Mouse (Mus musculus): Measurements from ENCODE around the gene Ptprg.

Ptprg gene

DNA sequence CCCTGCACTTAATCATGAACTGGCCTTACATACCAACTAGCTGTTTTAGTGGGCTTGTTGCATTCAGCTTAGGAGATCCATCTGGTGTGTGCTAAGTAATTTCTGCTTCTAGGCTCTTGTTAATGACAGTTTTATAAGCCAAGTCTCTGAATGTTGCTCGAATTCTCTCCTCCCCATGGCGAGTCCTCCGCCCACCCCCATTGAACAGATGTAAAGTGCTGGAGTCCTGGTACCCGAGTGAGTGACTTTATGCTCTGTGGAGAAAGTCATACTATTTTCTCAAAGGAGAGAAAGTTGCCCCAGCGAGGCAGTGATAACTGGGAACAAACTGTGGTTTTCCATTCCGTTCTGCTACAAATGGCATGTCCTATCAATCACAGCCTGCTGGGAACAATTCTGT, 525.9 kb downstream of the Ptprg start:
- DNase-seq (ENCODE audit: extremely low read depth, low read depth, low spot score), result no peak

DNA sequence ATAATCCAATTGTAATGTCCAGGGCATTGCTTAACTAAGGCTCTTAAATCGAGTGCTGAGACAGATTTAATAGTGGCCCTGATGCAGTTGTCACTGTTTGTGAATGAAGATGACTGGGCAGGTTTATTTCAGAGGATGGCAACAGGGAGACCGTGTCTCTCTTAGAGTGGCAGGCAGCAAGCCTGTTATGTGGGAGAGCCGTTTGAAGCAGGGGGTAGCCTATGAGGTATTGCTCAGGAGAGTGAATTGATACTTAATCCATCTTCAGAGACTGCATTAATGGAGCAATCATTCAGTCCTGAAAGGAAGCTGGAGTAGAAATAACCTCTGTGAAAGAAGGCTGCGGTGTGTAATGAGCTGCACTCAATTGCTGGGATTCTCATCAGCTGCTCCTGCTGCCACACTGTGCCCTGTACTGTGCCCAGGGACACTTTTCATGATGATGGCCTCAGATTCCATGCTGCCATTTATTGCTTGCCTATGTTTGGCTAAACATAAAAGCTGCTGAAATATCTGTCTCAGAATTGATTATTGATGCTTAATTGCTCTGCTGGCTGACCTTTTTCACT, 526.6 kb downstream of the Ptprg start:
- no peak for DNase-seq (ENCODE audit: extremely low read depth, low read depth, low spot score)

DNA sequence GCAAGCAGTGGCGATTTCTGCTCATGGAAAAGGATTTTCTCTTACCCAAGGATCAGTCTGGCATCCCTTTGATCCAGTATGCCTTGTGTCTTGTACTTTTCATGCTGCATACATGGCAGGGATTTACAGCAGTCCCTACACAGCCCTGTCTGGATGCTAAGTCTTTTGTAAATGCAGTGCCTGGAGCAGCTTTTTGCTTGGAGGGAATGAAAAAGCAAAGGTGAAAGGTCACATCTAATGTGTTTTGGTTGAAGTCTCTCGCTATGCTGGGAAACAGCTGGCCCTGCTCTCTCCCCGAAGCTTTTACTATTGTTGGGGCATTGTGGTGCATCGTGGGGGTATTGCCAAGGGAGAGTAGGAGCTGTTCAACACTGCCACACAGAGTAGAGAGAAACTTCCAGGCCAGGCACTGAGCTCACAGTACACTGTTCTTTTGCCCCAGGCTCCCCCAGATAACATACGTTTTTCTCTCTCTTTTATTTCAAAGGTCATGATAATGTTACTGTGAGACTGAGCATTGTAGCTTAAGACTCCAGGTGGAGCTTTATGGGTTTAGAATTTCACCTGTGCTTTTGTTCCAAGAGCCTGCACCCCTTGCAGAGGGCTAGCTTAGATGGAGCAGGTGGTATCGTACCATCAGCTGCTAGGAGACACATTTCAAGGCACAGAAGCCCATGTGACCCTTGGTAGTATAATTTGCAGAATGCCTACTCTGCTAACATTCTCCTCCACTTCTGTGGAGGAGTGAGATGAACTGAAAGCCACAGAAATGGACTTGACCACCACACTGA, 529.0 kb downstream of the Ptprg start:
- DNase-seq (ENCODE audit: extremely low read depth, low read depth, low spot score), result no peak

DNA sequence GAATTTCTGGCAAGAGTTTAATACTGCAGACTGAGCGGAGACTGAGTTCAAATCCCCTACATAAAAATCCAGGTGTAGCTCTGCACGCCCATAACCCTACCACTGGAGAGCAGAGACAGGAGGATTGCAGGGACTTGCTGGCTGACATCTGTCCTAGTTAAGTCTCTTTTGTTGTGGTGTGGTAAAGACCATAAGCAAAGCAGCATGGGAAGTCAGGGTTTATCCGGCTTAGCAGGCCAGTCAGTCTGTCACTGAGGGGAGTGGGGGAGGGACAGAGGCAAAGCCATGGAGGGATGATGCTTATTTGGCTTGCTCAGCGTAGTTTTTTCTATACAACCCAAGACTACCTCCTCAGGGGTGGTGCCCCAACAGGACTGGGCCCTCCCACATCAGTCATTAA, 530.7 kb downstream of the Ptprg start:
- DNase-seq (ENCODE audit: extremely low read depth, low read depth, low spot score), result no peak

DNA sequence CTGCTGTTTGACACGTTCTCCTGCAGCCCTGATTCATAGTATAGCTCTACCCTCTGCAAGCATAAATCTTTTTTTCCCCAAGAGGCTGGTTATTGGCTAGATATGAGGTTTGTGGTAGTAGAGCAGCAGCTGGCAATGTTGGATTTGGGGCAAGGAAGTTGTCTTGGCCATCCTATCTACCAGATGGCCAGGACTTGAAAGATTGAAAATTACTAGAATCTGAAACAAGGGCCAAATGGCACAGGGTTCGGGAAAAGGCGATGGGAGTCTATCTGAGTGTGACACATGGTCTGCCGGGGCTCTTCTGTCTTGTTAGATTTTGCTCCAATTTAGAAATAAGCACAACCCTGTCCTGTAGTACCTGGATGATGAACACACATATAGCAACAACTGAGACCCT, 531.7 kb downstream of the Ptprg start:
- DNase-seq (ENCODE audit: extremely low read depth, low read depth, low spot score), result no peak

DNA sequence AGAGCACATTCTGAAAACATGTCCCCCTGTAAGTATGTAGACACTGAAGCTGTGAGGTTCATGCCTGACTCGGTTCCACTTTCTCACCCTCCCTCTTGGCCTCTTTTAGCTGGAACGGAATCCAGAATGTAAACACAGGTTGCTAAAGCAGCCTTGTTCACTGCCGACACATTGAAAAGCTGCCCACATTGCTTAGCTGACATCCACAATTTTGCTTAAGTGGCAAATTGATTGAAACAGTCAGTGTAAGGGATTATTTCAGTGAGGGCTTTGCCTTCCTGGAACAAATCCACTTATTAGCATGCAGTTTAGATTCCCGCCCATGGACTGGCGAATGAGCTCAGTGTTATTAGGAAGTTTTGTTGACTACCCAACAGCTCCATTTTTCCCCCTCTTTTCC, 532.8 kb downstream of the Ptprg start:
- no peak for DNase-seq (ENCODE audit: extremely low read depth, low read depth, low spot score)

DNA sequence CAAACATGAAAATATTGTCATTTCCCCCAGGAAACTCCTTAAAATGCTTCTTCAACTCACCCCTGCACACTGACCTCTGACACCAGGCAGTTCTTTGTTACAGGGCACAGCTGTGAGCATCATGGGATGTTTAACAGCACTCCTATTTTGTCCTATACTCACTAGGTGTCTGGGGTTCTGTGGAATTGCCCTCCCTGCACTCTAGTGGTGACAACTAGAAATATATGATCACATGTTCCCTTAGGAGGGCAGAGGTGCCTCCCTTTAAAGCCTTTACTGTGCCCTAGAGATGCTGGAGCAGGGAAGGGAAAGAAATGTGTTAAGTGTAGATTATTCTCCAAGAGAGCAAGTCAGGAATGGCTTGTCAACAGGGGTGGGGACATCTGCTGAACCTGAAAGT, 536.6 kb downstream of the Ptprg start:
- DNase-seq (ENCODE audit: extremely low read depth, low read depth, low spot score), result no peak

DNA sequence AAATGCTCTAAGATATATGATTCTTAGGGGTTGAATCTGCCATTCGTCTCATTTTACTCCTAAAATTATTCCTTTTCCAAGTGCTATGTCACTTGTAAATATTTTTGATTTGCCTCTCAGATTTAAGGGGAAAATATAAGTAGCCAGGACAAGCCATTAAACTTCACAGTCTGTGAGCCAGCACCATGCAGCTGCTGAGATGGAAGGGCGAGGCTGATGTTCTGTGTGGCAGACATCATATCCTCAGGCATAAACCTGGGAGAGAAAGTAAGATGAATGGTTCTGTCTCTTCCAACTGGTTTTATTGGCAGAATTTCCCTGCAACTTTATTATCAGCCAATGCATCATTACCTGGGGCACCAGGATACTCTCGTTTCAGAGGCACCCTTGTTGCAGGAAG, 538.4 kb downstream of the Ptprg start:
- no peak for DNase-seq (ENCODE audit: extremely low read depth, low read depth, low spot score)

DNA sequence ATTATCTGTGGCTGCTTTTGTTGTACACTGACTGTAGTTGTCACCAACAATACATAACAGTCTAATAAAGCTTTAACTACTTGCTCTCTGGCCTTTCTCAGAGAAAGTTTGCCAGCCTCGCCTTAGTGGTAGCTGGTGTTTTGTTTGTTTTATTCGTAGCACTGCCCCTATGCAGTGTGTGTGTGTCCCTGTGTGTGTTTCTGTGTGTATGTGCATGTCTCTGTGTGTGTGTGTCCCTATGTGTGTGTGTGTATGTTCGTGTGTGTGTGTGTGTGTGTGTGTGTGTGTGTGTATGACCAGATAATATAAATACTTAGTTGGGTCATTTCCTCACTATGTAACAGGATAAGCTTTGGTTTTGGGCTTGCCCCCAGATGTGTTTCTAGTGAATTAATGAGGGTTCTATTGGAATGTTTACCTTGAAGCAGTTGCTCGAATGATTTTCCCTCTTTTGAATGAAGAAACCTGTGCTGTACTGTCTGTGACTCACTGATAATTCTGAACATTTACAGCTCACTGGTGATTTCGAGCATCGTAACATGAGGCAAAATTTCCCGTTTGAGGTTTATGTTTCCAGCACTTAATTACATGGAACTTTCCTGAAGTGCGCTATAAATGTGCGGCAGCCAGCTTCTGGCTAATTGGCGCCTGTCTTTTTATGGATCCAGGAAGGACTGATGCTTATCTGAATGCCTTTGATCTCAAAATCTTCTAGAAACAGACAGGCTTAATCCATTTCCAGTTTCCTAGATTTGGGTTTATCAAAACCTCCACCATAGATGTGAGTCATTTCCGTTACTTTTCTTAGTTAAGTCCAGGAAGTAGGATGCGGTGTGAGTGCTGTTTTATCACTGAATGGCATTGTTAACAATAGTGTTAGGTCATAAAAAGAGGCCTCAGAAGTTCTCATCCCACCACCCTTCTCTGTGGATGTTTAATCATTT, 546.3 kb downstream of the Ptprg start:
- no peak for DNase-seq (ENCODE audit: extremely low read depth, low read depth, low spot score)

DNA sequence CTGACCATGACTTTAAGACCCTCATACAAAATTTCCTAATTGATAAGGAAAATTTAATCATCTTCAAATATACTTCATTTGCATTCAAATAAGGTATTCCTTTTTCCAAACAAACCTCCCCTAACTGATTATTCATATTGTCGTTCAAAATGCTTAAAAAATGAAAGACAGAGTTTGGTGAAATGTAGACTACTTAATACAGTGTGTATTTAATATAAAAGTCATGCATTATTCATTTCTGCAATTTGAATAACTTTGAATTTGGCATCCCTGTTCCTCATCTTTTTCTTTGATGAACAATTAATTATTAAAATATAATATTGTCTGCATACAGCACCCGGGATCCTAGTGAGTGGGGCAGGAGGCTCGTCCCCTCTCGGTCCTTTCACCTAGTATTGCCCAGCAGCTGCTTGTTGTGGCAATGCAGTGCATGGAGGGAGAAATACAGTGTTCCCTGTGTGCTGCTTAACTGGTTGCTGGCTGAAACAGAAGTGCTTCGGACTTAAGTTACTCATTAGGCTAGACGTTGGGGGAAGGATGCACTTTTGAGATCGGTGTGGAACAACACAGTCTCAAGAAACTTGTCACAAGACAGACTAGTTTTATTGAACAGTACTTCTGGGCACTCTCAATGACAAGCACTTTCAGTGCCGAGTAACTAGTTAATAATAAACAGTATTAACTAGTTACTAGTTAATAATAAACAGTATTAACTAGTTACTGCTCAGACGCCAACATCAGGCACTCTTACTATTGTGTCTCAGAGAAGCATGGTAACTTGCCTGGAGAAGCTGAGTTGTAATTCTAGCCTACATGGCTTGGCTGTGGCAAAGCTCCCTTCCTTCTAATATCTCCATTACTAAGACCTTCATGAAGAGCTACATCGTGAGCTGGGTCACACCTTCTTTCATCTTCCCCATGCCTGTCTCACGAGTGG, 549.3 kb downstream of the Ptprg start:
- DNase-seq (ENCODE audit: extremely low read depth, low read depth, low spot score), result no peak

DNA sequence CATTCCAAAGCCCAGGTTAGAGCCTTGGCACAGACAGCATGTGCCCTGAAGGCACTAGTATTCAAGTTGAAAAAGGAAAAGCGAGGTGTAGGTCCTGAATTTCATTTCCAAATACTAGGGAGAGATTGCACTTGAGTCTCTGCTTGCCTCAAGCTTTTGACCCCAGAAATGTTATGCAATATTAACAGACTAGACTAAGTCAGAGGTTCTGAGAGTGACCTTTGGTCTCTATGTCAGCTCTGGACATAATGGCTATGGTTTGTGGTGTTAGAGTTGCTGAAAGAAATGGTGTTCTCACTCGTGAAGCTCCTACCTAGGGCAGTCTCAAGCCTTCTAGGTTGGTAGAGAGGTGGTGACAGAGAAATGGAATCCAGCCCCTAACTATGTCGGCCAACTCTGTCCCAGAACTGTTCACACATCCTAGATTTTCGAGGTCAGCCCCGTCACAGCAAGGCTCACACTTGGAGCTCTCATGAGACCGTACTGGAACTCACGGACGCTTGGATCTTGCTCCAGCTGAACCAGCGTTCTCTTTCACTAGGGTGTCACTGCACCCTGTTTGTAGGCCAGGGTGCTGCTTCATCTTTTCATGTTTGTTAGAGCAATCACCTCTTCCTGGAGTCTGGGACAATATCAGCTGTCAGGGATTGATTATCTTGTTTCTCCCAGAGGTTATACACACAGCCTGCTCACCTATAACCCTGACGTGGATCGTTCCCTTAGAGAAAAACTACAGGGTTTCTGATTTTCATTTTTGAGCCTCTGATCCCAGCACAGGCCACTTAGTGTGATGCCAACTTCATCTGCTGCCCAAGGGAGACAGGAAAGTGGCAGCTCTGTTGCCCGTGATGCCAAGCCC, 551.2 kb downstream of the Ptprg start:
- DNase-seq (ENCODE audit: extremely low read depth, low read depth, low spot score), result no peak

DNA sequence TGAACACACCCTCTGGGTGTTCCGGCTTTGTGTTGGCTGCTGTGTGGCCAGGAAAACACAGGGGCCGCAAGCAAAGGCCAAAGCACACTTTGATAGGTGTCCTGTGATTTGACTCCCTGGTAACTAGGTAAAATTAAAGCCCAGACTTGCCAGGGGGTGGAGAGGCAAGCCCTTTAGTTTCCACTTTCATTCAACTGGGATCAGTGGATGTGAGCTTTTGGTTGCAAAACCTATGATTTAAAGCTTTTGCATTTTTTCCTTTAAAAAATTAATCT, 551.8 kb downstream of the Ptprg start:
- DNase-seq (ENCODE audit: extremely low read depth, low read depth, low spot score), result no peak

DNA sequence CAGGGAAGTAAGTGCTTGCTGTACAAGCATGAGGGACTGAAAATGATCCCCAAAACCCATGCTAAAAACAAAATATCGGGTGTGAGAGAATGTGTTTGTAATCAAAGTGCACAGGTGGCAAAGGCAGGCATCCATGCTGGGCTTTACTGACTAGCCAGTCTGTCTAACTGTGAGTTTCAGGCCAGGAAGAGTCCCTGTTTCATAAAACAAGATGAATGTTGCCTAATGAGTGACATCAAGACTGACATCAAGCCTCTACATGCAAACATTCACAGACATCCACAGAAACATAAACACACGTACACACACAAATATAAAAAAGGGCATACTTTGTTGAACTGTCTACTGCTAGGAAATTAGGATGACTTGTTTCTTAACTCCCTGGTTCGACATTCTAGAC, 552.3 kb downstream of the Ptprg start:
- no peak for DNase-seq (ENCODE audit: extremely low read depth, low read depth, low spot score)

DNA sequence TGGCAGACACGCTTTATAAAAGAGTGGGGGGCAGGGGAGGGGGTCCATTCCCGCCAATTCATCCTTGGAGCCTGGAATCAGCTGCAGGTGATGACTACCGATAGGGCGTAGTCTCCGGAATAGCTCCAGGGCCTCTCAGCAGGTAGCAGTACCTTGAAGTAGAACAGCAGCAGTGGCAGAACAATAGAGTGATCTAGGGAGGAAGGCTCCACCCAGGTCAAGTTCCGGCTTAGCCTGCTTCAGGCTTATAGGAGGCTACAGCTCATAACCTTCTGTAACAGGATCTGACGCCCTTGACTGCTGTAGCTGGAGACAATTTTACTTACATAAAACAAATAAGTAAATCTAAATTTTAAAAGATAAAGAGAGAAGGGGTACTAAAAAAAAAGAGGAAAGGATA, 554.1 kb downstream of the Ptprg start:
- no peak for DNase-seq (ENCODE audit: extremely low read depth, low read depth, low spot score)

DNA sequence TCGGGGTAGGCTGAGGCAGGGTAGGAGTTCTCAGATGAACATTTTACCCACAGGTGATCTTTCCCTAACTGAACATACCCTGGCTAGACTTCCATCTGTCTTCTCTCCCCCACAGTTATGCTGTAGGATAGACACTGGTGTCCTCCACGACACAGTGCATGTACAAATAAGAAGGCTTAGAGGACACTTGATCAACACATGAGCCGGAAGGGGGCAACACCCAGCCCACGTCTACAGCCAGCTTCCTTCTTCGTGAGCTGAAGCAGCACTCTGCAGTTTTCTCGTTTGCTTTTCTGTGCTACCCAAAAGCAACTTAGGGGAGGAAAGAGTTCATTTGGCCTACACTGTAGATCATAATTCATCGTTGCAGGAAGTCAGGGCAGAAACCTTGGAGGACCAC, 554.7 kb downstream of the Ptprg start:
- DNase-seq (ENCODE audit: extremely low read depth, low read depth, low spot score), result no peak

DNA sequence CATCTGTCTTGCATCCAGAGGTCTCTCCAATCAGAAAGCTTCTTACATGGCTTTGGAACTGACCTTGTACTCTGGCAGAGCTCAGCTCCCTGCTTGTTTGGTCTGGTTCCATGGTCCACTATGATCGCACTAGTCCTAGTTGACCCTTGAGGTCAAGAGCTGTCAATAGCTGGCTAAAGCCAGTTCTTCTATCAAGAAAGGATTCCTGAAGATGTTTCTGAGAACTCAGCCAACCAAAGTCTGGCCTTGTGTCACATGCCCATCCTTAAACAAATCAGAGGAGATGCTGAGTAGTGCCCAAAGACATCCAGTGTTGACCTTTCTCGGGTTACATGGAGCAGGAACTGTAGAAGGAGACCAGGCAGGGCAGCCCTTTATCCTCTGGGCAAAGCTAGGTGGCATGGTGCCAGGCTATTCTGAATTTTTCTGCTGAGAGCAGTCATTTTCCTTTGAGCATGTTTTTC, 559.2 kb downstream of the Ptprg start:
- DNase-seq (ENCODE audit: extremely low read depth, low read depth, low spot score), result no peak

DNA sequence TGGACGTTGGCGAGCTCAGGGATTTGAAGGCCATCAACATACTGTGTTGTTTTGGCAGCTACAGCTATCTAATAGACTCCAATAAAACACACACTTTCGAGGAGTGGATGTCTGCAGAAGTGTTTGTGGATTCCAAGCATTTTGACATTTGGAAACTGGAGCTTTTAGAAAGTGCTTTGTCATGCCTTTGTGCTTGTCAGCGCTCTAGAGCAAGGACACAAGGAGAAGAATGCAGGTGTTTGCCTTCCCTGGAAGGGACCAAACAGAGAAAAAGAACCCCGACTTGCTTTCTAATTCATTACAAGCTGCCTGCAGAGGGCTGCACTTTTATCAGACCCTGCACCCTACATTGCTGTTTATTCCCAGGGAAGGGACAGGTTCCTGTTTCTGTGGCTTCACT, 560.0 kb downstream of the Ptprg start:
- no peak for DNase-seq (ENCODE audit: extremely low read depth, low read depth, low spot score)

DNA sequence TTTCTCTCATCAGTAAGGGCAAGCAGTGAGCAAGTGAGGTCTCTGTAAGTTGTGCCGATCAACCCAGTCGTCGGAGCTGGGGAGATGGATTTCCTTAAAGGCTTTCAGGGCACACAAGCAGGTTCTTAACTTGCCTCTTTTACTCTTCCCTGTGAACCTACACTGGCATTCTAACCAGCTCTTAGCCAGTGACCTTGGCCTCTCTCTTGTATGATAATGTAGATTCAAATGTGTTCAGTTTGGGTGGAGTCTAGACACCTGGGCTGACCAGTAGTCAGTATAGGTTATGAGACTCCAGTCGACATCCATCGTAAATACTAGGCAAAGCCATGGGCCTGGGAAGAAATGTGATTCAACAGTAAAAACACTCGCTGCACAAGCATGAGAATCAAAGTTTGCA, 560.7 kb downstream of the Ptprg start:
- no peak for DNase-seq (ENCODE audit: extremely low read depth, low read depth, low spot score)

DNA sequence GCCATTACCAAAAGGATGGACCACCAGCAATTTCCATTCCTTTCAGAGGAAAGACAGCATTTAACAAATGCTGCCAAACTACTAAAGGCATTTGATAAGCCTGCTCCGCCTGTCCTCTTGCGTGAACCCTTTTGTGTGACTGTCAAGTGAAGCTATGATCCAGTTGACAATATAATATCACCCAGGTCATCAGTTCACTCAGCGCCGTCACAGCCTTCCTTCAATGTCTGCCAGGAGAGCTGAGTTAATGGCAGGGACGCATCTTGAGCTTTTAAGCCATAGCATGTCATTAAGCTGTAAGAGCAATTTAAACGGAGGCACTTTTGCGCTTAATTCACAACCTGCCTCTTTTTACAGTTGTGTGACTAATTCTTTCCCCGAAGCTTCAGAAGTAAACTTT, 565.9 kb downstream of the Ptprg start:
- no peak for DNase-seq (ENCODE audit: extremely low read depth, low read depth, low spot score)

DNA sequence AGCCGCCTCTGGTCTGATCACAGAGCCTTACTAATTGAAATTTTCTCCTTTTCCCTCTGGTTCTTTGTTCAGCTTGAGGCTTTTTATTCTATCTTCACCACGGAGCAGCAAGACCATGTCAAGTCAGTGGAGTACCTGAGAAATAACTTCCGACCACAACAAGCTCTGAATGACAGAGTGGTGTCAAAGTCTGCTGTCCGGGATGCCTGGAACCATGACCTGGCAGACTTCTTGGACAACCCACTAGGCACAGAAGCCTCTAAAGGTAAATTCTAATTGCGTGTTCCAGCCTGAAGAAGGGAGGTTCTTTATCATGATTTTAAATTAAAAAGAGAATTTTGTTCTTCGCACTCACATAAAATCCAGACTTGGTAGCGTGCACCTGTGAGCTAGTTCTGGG, 568.6 kb downstream of the Ptprg start:
- no peak for DNase-seq (ENCODE audit: extremely low read depth, low read depth, low spot score)
